Mouse (Mus musculus): ENCODE measurements around the gene Krtap11-1.

DNA sequence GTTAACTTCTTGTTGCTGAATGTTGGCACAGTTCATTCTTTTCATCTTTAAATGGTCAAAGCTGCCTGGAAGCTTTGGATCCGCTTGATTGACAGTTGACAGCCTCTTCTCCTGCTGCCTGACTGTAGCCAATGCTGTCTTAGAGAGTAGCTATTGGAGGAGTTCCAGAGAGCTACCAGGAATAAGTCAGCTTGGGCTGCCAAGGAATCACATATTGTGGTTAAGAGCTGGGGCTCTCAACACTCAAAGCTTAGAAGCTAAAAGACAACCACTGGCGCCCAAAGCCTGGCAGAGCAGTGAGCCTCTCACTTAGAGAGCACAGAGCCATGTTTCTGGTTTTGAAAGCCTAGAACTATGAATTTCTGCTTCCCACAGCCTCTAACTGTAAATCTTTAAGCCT lies 50.4 kb downstream of the Krtap11-1 start:
- TF ChIP-seq POLR2A (IDR thresholded peaks at IDR 0.05; ENCODE audit: control insufficient read depth, low read depth, low read length), result no peak
- TF ChIP-seq CTCF (IDR thresholded peaks at IDR 0.05; ENCODE audit: control insufficient read depth, insufficient read depth, insufficient replicate concordance, low read depth, low read length), result no peak
